In genomic region chr7:118113541-118114297, GRCm38 (mm10) we compare ENCODE assay signal across 9 mouse cellular contexts. TPM values are rescaled to one million over a fixed set of nuclear protein-coding genes. Genes with fewer than 3 reads are reported as not detected.
DNase-seq lines count a peak whose midpoint lies in the region; ATAC-seq lines count a peak whose summit lies in the region.
"Had no signal": no experiment of that assay in that cellular context is flagged by ENCODE, and none has a peak within 500 bp of the region (broad histone marks: within the 10 kb centered on the region; RNA-seq: fewer than 3 reads in every experiment).

No protein-coding gene starts in this region.

- no peaks in the 10 kb centered on the region for H3K9me3 ChIP-seq in kidney, embryonic 15.5 days (replicated peaks)
- no peaks in the 10 kb centered on the region for H3K9me3 ChIP-seq in embryonic facial prominence, embryonic 13.5 days
- no peaks in the 10 kb centered on the region for H3K9me3 ChIP-seq in intestine, embryonic 16.5 days (ENCODE audit: control insufficient read depth, low read length)

- H3K4me3 ChIP-seq in kidney, embryonic 15.5 days (replicated peaks), result peak overlapping the region; percentile 96
- peak overlapping the region; percentile 97 for H3K4me3 ChIP-seq in embryonic facial prominence, embryonic 13.5 days
- H3K4me3 ChIP-seq in intestine, embryonic 16.5 days (ENCODE audit: low read length), result peak overlapping the region; percentile 94

- peak overlapping the region; percentile 83 for H3K4me2 ChIP-seq in kidney, embryonic 15.5 days
- H3K4me2 ChIP-seq in embryonic facial prominence, embryonic 13.5 days, result peak overlapping the region; percentile 89
- peak overlapping the region; percentile 63 for H3K4me2 ChIP-seq in intestine, embryonic 16.5 days (ENCODE audit: low read depth, low read length)

- WGBS in kidney, embryonic 15.5 days, result 57% methylated on average over 5 of the region's 5 CpGs
- 64% methylated on average over 5 of the region's 5 CpGs for WGBS in embryonic facial prominence, embryonic 13.5 days
- WGBS in intestine, embryonic 16.5 days, result 64% methylated on average over 5 of the region's 5 CpGs

- H3K27ac ChIP-seq in kidney, embryonic 15.5 days, result no peak overlapping the region
- H3K27ac ChIP-seq in embryonic facial prominence, embryonic 13.5 days, result no peak overlapping the region
- H3K27ac ChIP-seq in intestine, embryonic 16.5 days (ENCODE audit: low read length), result no peak overlapping the region

- no peak for DNase-seq in kidney, adult 11 months
- peak; percentile 49 for DNase-seq in naive thymus-derived CD4-positive, alpha-beta T cell, adult 2 months (ENCODE audit: low read depth)
- DNase-seq in yolk sac, embryonic 10.5 days (ENCODE audit: low spot score), result no peak
- no peak for DNase-seq in thymus, adult 18-20 months
- DNase-seq: lung, postnatal 14 days had no signal

- H3K27me3 ChIP-seq in kidney, embryonic 15.5 days, result no peaks in the 10 kb centered on the region
- H3K27me3 ChIP-seq in embryonic facial prominence, embryonic 13.5 days, result no peaks in the 10 kb centered on the region
- H3K27me3 ChIP-seq in intestine, embryonic 16.5 days (replicated peaks; ENCODE audit: control insufficient read depth, insufficient read depth, low read length), result no peaks in the 10 kb centered on the region

- peak overlapping the region; percentile 98 for H3K9ac ChIP-seq in kidney, embryonic 15.5 days
- H3K9ac ChIP-seq in embryonic facial prominence, embryonic 13.5 days, result peak overlapping the region; percentile 100
- H3K9ac ChIP-seq in intestine, embryonic 16.5 days (ENCODE audit: low read depth, low read length), result peak overlapping the region; percentile 97

- ATAC-seq in kidney, embryonic 15.5 days (replicated peaks; ENCODE audit: low FRiP score), result no peak
- ATAC-seq in embryonic facial prominence, embryonic 13.5 days (ENCODE audit: insufficient number of reproducible peaks, insufficient read depth, low FRiP score, low TSS enrichment, low read depth), result no peak
- no peak for ATAC-seq in intestine, embryonic 16.5 days
- no peak for ATAC-seq in granulocyte monocyte progenitor cell, adult 5-6 weeks (replicated peaks; ENCODE audit: poor library complexity, severe bottlenecking)

- peaks cover 51% of the 10 kb centered on the region for H3K4me1 ChIP-seq in kidney, embryonic 15.5 days
- peaks cover 45% of the 10 kb centered on the region for H3K4me1 ChIP-seq in embryonic facial prominence, embryonic 13.5 days
- H3K4me1 ChIP-seq in intestine, embryonic 16.5 days (ENCODE audit: control insufficient read depth, insufficient read depth, low read length), result peaks cover 38% of the 10 kb centered on the region

- peaks cover 69% of the 10 kb centered on the region for H3K36me3 ChIP-seq in kidney, embryonic 15.5 days
- H3K36me3 ChIP-seq in embryonic facial prominence, embryonic 13.5 days, result peaks cover 67% of the 10 kb centered on the region
- peaks cover 17% of the 10 kb centered on the region for H3K36me3 ChIP-seq in intestine, embryonic 16.5 days (ENCODE audit: control insufficient read depth, insufficient read depth, low read length)

RNA-seq across cellular contexts. Expression of gene Rps15a, which starts 2.3 kb away (rescaled TPM):
- polyA plus RNA-seq in kidney, embryonic 15.5 days (2015; fragmentation: Nextera tagmentation; extraction: Ambion mirVana), result 803 and 853 TPM in 2 replicates
- 855 and 911 TPM in 2 replicates for polyA plus RNA-seq in embryonic facial prominence, embryonic 13.5 days (2015; fragmentation: Nextera tagmentation; extraction: Ambion mirVana)
- polyA plus RNA-seq in intestine, embryonic 16.5 days (2015; fragmentation: Nextera tagmentation; extraction: Ambion mirVana), result 594 and 625 TPM in 2 replicates
- total RNA-seq in granulocyte monocyte progenitor cell, adult 5-6 weeks (2014; fragmentation: Nextera tagmentation), result 3,328 and 3,545 TPM in 2 replicates
- 1,146 and 1,501 TPM in 2 replicates for total RNA-seq in granulocyte monocyte progenitor cell, adult 5-6 weeks (2017)

RNA-seq across cellular contexts. Expression of gene Arl6ip1, which starts 15.7 kb away (rescaled TPM):
- 517 and 562 TPM in 2 replicates for polyA plus RNA-seq in kidney, embryonic 15.5 days (2015; fragmentation: Nextera tagmentation; extraction: Ambion mirVana)
- polyA plus RNA-seq in embryonic facial prominence, embryonic 13.5 days (2015; fragmentation: Nextera tagmentation; extraction: Ambion mirVana), result 525 and 530 TPM in 2 replicates
- polyA plus RNA-seq in intestine, embryonic 16.5 days (2015; fragmentation: Nextera tagmentation; extraction: Ambion mirVana), result 488 and 495 TPM in 2 replicates
- 105 and 124 TPM in 2 replicates for total RNA-seq in granulocyte monocyte progenitor cell, adult 5-6 weeks (2014; fragmentation: Nextera tagmentation)
- total RNA-seq in granulocyte monocyte progenitor cell, adult 5-6 weeks (2017), result 185 and 248 TPM in 2 replicates
